Mouse (Mus musculus): ENCODE data around the gene Rnase2b. TPM values are rescaled to one million over a fixed set of nuclear protein-coding genes. Genes with fewer than 3 reads are reported as not detected.

The Rnase2b gene
- polyA plus RNA-seq, 1 experiment from 2014 or later = not detected

DNA sequence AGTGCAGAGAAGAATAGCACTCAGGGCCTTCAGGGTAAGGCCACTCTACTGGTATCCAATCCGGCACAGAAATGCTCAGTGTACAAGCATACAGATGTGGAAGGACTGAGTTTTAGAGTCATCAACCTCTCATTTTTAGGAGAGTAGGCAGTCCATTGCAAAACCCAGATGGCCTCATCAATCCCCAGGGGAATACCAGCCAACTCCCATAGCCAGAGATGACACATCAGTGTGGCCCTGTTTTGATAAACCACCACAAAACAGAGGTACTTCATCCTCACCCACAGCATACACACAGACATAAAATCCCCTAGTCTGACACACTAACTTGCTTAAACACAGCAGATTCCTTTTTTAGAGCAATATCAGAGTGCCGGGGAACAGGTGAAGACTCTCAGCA, 38.4 kb downstream of the Rnase2b start:
- WGBS = 97% methylated on average over 2 of the region's 2 CpGs

DNA sequence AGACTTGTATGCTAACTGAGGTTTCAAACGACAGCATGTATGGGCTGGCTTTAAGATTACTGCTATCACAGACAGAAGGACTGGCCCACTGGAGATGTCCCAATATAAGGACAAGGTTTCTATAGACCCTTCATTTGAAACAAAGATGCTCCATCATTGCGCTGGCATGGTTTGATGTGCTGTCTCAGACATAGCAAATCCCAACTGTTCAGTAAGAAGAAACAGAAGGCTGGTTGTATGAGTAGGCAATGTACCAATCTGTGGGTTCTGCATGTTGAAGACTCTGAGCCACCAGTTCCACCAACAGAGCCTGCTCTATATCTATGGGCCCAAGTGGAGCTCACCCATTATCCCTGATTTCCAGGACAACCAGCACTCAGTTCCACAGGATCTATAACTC, 41.1 kb downstream of the Rnase2b start, which contains the start of gene Ear14:
Gene Ear14 (plus strand): TSS at position 277 of the 400 bp plus-strand sequence.
- WGBS = 91% methylated on average over 2 of the region's 2 CpGs
- ATAC-seq = no peak
- Histone ChIP-seq H3K9me3 (no peaks in the 10 kb centered on the region), H3K27ac (no peak within 1 kb of the TSS), H3K36me3 (no peaks in the 10 kb centered on the region), H3K4me1 (replicated peaks) (no peaks in the 10 kb centered on the region), H3K27me3 (no peaks in the 10 kb centered on the region), H3K4me3 (replicated peaks) (no peak within 1 kb of the TSS), H3K4me2 (replicated peaks) (no peak within 1 kb of the TSS), H3K9ac (replicated peaks) (no peak within 1 kb of the TSS)

More for the DNA sequence above, 38.4 kb downstream of the Rnase2b start:
- no peaks in the 10 kb centered on the region for H3K9me3 ChIP-seq
- no peaks in the 10 kb centered on the region for H3K36me3 ChIP-seq
- H3K4me1 ChIP-seq (replicated peaks) = no peaks in the 10 kb centered on the region
- H3K9ac ChIP-seq (replicated peaks) = no peak overlapping the region
- no peak for ATAC-seq
- no peak overlapping the region for H3K4me2 ChIP-seq (replicated peaks)
- no peak overlapping the region for H3K4me3 ChIP-seq (replicated peaks)
- no peak overlapping the region for H3K27ac ChIP-seq
- H3K27me3 ChIP-seq = no peaks in the 10 kb centered on the region

Other genes starting within 250 kb of the Rnase2b start
- 127 and 130 TPM in 2 replicates for gene Osgep, start 237.4 kb upstream of the Rnase2b start, polyA plus RNA-seq (2015; fragmentation: Nextera tagmentation; extraction: Ambion mirVana)
- gene Apex1, start 237.3 kb upstream of the Rnase2b start, polyA plus RNA-seq (2015; fragmentation: Nextera tagmentation; extraction: Ambion mirVana) = 279 and 280 TPM in 2 replicates
- gene Pip4p1, start 231.4 kb upstream of the Rnase2b start, polyA plus RNA-seq (2015; fragmentation: Nextera tagmentation; extraction: Ambion mirVana) = 78.9 and 85.3 TPM in 2 replicates
- 29.1 and 31.1 TPM in 2 replicates for gene Pnp, start 231.2 kb upstream of the Rnase2b start, polyA plus RNA-seq (2015; fragmentation: Nextera tagmentation; extraction: Ambion mirVana)
- gene Gm49342, start 217.7 kb upstream of the Rnase2b start, polyA plus RNA-seq (2015; fragmentation: Nextera tagmentation; extraction: Ambion mirVana) = not detected in 2 replicates
- gene Pnp2, start 206.3 kb upstream of the Rnase2b start, polyA plus RNA-seq (2015; fragmentation: Nextera tagmentation; extraction: Ambion mirVana) = 0.23 and 0.55 TPM in 2 replicates
- gene Rnase10, start 154.5 kb upstream of the Rnase2b start, polyA plus RNA-seq (2015; fragmentation: Nextera tagmentation; extraction: Ambion mirVana) = not detected in 2 replicates
- not detected in 2 replicates for gene Rnase9, start 120.4 kb upstream of the Rnase2b start, polyA plus RNA-seq (2015; fragmentation: Nextera tagmentation; extraction: Ambion mirVana)
- gene Rnase11, start 112.1 kb upstream of the Rnase2b start, polyA plus RNA-seq (2015; fragmentation: Nextera tagmentation; extraction: Ambion mirVana) = not detected in 2 replicates
- gene Rnase12, start 104.6 kb upstream of the Rnase2b start, polyA plus RNA-seq (2015; fragmentation: Nextera tagmentation; extraction: Ambion mirVana) = not detected in 2 replicates
- gene Olfr750, start 87.8 kb upstream of the Rnase2b start, polyA plus RNA-seq (2015; fragmentation: Nextera tagmentation; extraction: Ambion mirVana) = 0.03 TPM in 1 of 2 replicates, not detected in the other
- gene Rnase4, start 71.2 kb upstream of the Rnase2b start, polyA plus RNA-seq (2015; fragmentation: Nextera tagmentation; extraction: Ambion mirVana) = 7.4 and 10.6 TPM in 2 replicates
- gene Ang, start 71.1 kb upstream of the Rnase2b start, polyA plus RNA-seq (2015; fragmentation: Nextera tagmentation; extraction: Ambion mirVana) = 2.2 and 2.6 TPM in 2 replicates
- gene Eddm3b, start 47.8 kb upstream of the Rnase2b start, polyA plus RNA-seq (2015; fragmentation: Nextera tagmentation; extraction: Ambion mirVana) = not detected in 2 replicates
- 0.30 and 0.41 TPM in 2 replicates for gene Rnase6, start 38.4 kb upstream of the Rnase2b start, polyA plus RNA-seq (2015; fragmentation: Nextera tagmentation; extraction: Ambion mirVana)
- gene Rnase1, start 15.5 kb upstream of the Rnase2b start, polyA plus RNA-seq (2015; fragmentation: Nextera tagmentation; extraction: Ambion mirVana) = not detected in 2 replicates
- not detected in 2 replicates for gene Ang2, start 36.9 kb downstream of the Rnase2b start, polyA plus RNA-seq (2015; fragmentation: Nextera tagmentation; extraction: Ambion mirVana)
- gene Ear14, start 41.1 kb downstream of the Rnase2b start, polyA plus RNA-seq (2015; fragmentation: Nextera tagmentation; extraction: Ambion mirVana) = not detected in 2 replicates
- gene Rnase2a, start 93.9 kb downstream of the Rnase2b start, polyA plus RNA-seq (2015; fragmentation: Nextera tagmentation; extraction: Ambion mirVana) = not detected in 2 replicates
- not detected in 2 replicates for gene Gm7247, start 199.5 kb downstream of the Rnase2b start, polyA plus RNA-seq (2015; fragmentation: Nextera tagmentation; extraction: Ambion mirVana)
- not detected in 2 replicates for gene Vmn2r88, start 248.6 kb downstream of the Rnase2b start, polyA plus RNA-seq (2015; fragmentation: Nextera tagmentation; extraction: Ambion mirVana)

Measured in midbrain, embryonic 13.5 days (tissue).